9 mouse cellular contexts compared by ENCODE assay signal in the genomic region with DNA sequence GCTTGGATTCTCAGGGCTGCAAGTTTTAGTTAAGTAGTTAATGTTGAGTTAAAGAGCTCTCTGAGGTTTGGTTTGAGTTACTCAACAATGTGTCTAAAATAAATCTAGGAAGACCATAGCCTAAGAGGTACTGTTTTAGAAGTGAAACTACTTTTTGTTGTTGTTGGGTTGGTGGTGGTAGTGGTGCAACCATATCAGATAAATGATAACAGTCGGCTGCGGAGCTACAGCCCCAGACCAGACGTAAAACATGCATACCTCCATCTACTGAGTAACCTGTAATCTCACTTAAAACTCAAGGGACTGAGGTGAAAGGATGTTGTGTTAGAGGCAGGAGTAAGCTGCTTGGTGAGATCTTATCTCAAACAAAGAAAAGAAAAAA. TPM values are rescaled to one million over a fixed set of nuclear protein-coding genes. Genes with fewer than 3 reads are reported as not detected.
DNase-seq lines count a peak whose midpoint lies in the region; ATAC-seq and TF ChIP-seq lines count a peak whose summit lies in the region.
"Had no signal": no experiment of that assay in that cellular context is flagged by ENCODE, and none has a peak within 500 bp of the region (broad histone marks: within the 10 kb centered on the region; RNA-seq: fewer than 3 reads in every experiment).

No protein-coding gene starts in this region.

- intact Hi-C loops in heart, postnatal 14 days (cut with DNase I), result loop anchor here (10.0 kb wide), 1 partner anchor 271 kb away; the partner anchor contains the start of genes Gart and Son

- peaks cover 9 to 22% of the 10 kb centered on the region in 2 experiments for H3K4me1 ChIP-seq in heart, embryonic 14.5 days (ENCODE audit: control insufficient read depth in 2 of 2, insufficient read depth in 2 of 2, low read length in 2 of 2)
- peaks cover 6% of the 10 kb centered on the region for H3K4me1 ChIP-seq in spleen, adult 2 months (ENCODE audit: control insufficient read depth, insufficient read depth, insufficient read length)
- peaks cover 15% of the 10 kb centered on the region for H3K4me1 ChIP-seq in limb, embryonic 15.5 days
- H3K4me1 ChIP-seq in stomach, postnatal 0 days (replicated peaks; ENCODE audit: control insufficient read depth, insufficient read depth), result no peaks in the 10 kb centered on the region
- peaks cover 10% of the 10 kb centered on the region for H3K4me1 ChIP-seq in thymus, adult 2 months (replicated peaks; ENCODE audit: control insufficient read depth, insufficient read depth, low read length)

- TF ChIP-seq EP300 in stomach, postnatal 0 days (optimal IDR thresholded peaks at IDR 0.05), result no peak

- no peaks in the 10 kb centered on the region for H3K9me3 ChIP-seq in heart, embryonic 14.5 days (ENCODE audit: control insufficient read depth, low read length)
- no peaks in the 10 kb centered on the region for H3K9me3 ChIP-seq in limb, embryonic 15.5 days
- no peaks in the 10 kb centered on the region for H3K9me3 ChIP-seq in stomach, postnatal 0 days (ENCODE audit: control insufficient read depth, low read length)

- no peak for TF ChIP-seq CTCF in spleen, adult 2 months (IDR thresholded peaks at IDR 0.05; ENCODE audit: extremely low read depth, insufficient read depth, insufficient read length, insufficient replicate concordance)
- no peak for TF ChIP-seq CTCF in stomach, postnatal 0 days (IDR thresholded peaks at IDR 0.05; ENCODE audit: low read depth)
- TF ChIP-seq CTCF in thymus, adult 2 months (IDR thresholded peaks at IDR 0.05; ENCODE audit: borderline replicate concordance, control insufficient read depth, extremely low read depth, insufficient read depth, low read length, poor library complexity), result no peak

- peak overlapping the region; percentile 64 for H3K4me2 ChIP-seq in heart, embryonic 14.5 days (ENCODE audit: low read length)
- peak overlapping the region; percentile 66; the same call in 1 of the 2 replicates for H3K4me2 ChIP-seq in limb, embryonic 15.5 days
- peak overlapping the region; percentile 71; the same call in 1 of the 2 replicates for H3K4me2 ChIP-seq in stomach, postnatal 0 days (replicated peaks; ENCODE audit: low read depth)

- no peak for ATAC-seq in heart, embryonic 14.5 days (ENCODE audit: insufficient number of reproducible peaks, insufficient read depth, low FRiP score, low read depth)
- ATAC-seq in limb, embryonic 15.5 days (ENCODE audit: insufficient number of reproducible peaks, low FRiP score, low TSS enrichment, low read depth), result no peak
- ATAC-seq in stomach, postnatal 0 days (ENCODE audit: low FRiP score, low TSS enrichment), result no peak
- no peak for ATAC-seq in frontal cortex, adult (ENCODE audit: low TSS enrichment)

- peak overlapping the region; percentile 83 for H3K9ac ChIP-seq in heart, embryonic 14.5 days (ENCODE audit: low read length)
- no peak overlapping the region for H3K9ac ChIP-seq in limb, embryonic 15.5 days
- H3K9ac ChIP-seq in stomach, postnatal 0 days (ENCODE audit: low read length), result no peak overlapping the region

- DNase-seq in heart, postnatal 14 days, result no peak
- DNase-seq in spleen, adult 2 months (ENCODE audit: low read depth in 1 of 2, low spot score in 2 of 2), result no peak
- no peak for DNase-seq in spleen, postnatal 4 days (ENCODE audit: low spot score in 2 of 2)
- DNase-seq in stomach, postnatal 0 days (ENCODE audit: low spot score), result no peak
- no peak for DNase-seq in thymus, adult 2 months
- DNase-seq: lung, adult 18-20 months had no signal

- WGBS in heart, embryonic 14.5 days, result 34% methylated on average over 3 of the region's 3 CpGs
- WGBS in spleen, adult 2 months, result 12% methylated on average over 3 of the region's 3 CpGs
- WGBS in limb, embryonic 15.5 days, result 76% methylated on average over 3 of the region's 3 CpGs
- 63% methylated on average over 3 of the region's 3 CpGs for WGBS in stomach, postnatal 0 days
- WGBS in thymus, adult 2 months, result 2% methylated on average over 3 of the region's 3 CpGs

- no peak for TF ChIP-seq POLR2A in spleen, adult 2 months (IDR thresholded peaks at IDR 0.05; ENCODE audit: low read depth, low read length)
- TF ChIP-seq POLR2A in thymus, adult 2 months (IDR thresholded peaks at IDR 0.05; ENCODE audit: control insufficient read depth, extremely low read depth, insufficient read depth, low read length, poor library complexity), result no peak

- H3K36me3 ChIP-seq in heart, embryonic 14.5 days (ENCODE audit: control insufficient read depth, insufficient read depth, low read length), result peaks cover 6% of the 10 kb centered on the region; the same call in 1 of the 2 replicates
- peaks cover 2% of the 10 kb centered on the region; the same call in 1 of the 2 replicates for H3K36me3 ChIP-seq in spleen, adult 2 months (ENCODE audit: control insufficient read depth, insufficient read depth, low read length)
- H3K36me3 ChIP-seq in limb, embryonic 15.5 days, result no peaks in the 10 kb centered on the region
- H3K36me3 ChIP-seq in stomach, postnatal 0 days (ENCODE audit: control insufficient read depth, insufficient read depth, low read length), result no peaks in the 10 kb centered on the region
- no peaks in the 10 kb centered on the region for H3K36me3 ChIP-seq in thymus, adult 2 months (ENCODE audit: control insufficient read depth, insufficient read depth, low read length)

- H3K27me3 ChIP-seq in heart, embryonic 14.5 days (ENCODE audit: control insufficient read depth, insufficient read depth, low read length), result no peaks in the 10 kb centered on the region
- H3K27me3 ChIP-seq in spleen, adult 2 months (ENCODE audit: control insufficient read depth, insufficient read depth, low read length), result no peaks in the 10 kb centered on the region
- no peaks in the 10 kb centered on the region for H3K27me3 ChIP-seq in limb, embryonic 15.5 days
- no peaks in the 10 kb centered on the region for H3K27me3 ChIP-seq in stomach, postnatal 0 days (ENCODE audit: control insufficient read depth, insufficient read depth, low read length)
- no peaks in the 10 kb centered on the region for H3K27me3 ChIP-seq in thymus, adult 2 months (ENCODE audit: control insufficient read depth, insufficient read depth, low read length)

- peak overlapping the region in 1 of 2 experiments; percentile 96; a peak in 1 of 4 replicates for H3K27ac ChIP-seq in heart, embryonic 14.5 days (replicated peaks in 1 of 2; ENCODE audit: control insufficient read depth in 1 of 2, insufficient read depth in 1 of 2, low read depth in 2 of 2, low read length in 2 of 2)
- peak overlapping the region; percentile 95; the same call in 1 of the 2 replicates for H3K27ac ChIP-seq in spleen, adult 2 months (ENCODE audit: insufficient read depth, low read length)
- H3K27ac ChIP-seq in limb, embryonic 15.5 days, result no peak overlapping the region
- no peak overlapping the region for H3K27ac ChIP-seq in stomach, postnatal 0 days (replicated peaks)
- H3K27ac ChIP-seq in thymus, adult 2 months (ENCODE audit: control insufficient read depth, insufficient read depth, low read length), result no peak overlapping the region; the same call in 1 of the 2 replicates

- H3K4me3 ChIP-seq in heart, embryonic 14.5 days (ENCODE audit: control insufficient read depth in 1 of 2, insufficient read depth in 1 of 2, low read depth in 1 of 2, low read length in 2 of 2), result peak overlapping the region in 1 of 2 experiments; percentile 70; a peak in 2 of 4 replicates
- peak overlapping the region; percentile 41 for H3K4me3 ChIP-seq in spleen, adult 2 months (ENCODE audit: extremely low read depth, insufficient read depth, insufficient read length)
- peak overlapping the region; percentile 76; the same call in 1 of the 2 replicates for H3K4me3 ChIP-seq in limb, embryonic 15.5 days
- H3K4me3 ChIP-seq in stomach, postnatal 0 days (ENCODE audit: low read depth, low read length), result peak overlapping the region; percentile 72; the same call in 1 of the 2 replicates
- no peak overlapping the region for H3K4me3 ChIP-seq in thymus, adult 2 months (ENCODE audit: control insufficient read depth, insufficient read depth, low read length)

RNA-seq across cellular contexts. Expression of gene Ifnar2, which starts 1.7 kb away (rescaled TPM):
- 57.4 and 59.2 TPM in 2 replicates for polyA plus RNA-seq in heart, embryonic 14.5 days (2014; fragmentation: Nextera tagmentation; extraction: Ambion mirVana)
- 10 to 100 TPM; 32.9 to 33.2 TPM for total RNA-seq in heart, postnatal 14 days (2021)
- 59.6 and 73.8 TPM in 2 replicates for polyA plus RNA-seq in spleen, adult 2 months (2012; rRNA removed)
- 59.4 and 70.0 TPM in 2 replicates for polyA plus RNA-seq in limb, embryonic 15.5 days (2015; fragmentation: Nextera tagmentation; extraction: Ambion mirVana)
- 29.4 and 33.4 TPM in 2 replicates for polyA plus RNA-seq in stomach, postnatal 0 days (2015; fragmentation: Nextera tagmentation; extraction: Ambion mirVana)
- 57.0 and 69.9 TPM in 2 replicates for polyA plus RNA-seq in thymus, adult 2 months (2012; rRNA removed)

RNA-seq across cellular contexts. Expression of gene Gm21970, which starts 17.3 kb away (rescaled TPM):
- polyA plus RNA-seq in heart, embryonic 14.5 days (2014; fragmentation: Nextera tagmentation; extraction: Ambion mirVana), result not detected in 2 replicates
- not detected for total RNA-seq in heart, postnatal 14 days (2021)
- not detected in 2 replicates for polyA plus RNA-seq in spleen, adult 2 months (2012; rRNA removed)
- 0.66 TPM in 1 of 2 replicates, not detected in the other for polyA plus RNA-seq in limb, embryonic 15.5 days (2015; fragmentation: Nextera tagmentation; extraction: Ambion mirVana)
- not detected in 2 replicates for polyA plus RNA-seq in stomach, postnatal 0 days (2015; fragmentation: Nextera tagmentation; extraction: Ambion mirVana)
- polyA plus RNA-seq in thymus, adult 2 months (2012; rRNA removed), result not detected in 2 replicates

RNA-seq across cellular contexts. Expression of gene Il10rb, which starts 31.7 kb away (rescaled TPM):
- polyA plus RNA-seq in heart, embryonic 14.5 days (2014; fragmentation: Nextera tagmentation; extraction: Ambion mirVana), result 58.5 and 59.2 TPM in 2 replicates
- total RNA-seq in heart, postnatal 14 days (2021), result 10 to 100 TPM; 86.4 to 94.7 TPM
- 40.0 and 43.8 TPM in 2 replicates for polyA plus RNA-seq in spleen, adult 2 months (2012; rRNA removed)
- polyA plus RNA-seq in limb, embryonic 15.5 days (2015; fragmentation: Nextera tagmentation; extraction: Ambion mirVana), result 29.5 and 33.2 TPM in 2 replicates
- polyA plus RNA-seq in stomach, postnatal 0 days (2015; fragmentation: Nextera tagmentation; extraction: Ambion mirVana), result 52.3 and 55.4 TPM in 2 replicates
- polyA plus RNA-seq in thymus, adult 2 months (2012; rRNA removed), result 28.5 and 35.6 TPM in 2 replicates
